Mouse (Mus musculus): ENCODE results near the gene C130026I21Rik.
"Not testable (repeated sequence)": the region's sequence is repeated elsewhere in the genome, so short reads cannot be mapped to it uniquely, and the experiment has no call there.

Gene C130026I21Rik

GRCm38 (mm10) chr1:85270466-85270865 lies at the start of gene C130026I21Rik:
Gene C130026I21Rik (minus strand): TSS chr1:85270566.
- DNase-seq, result not testable (repeated sequence)

GRCm38 (mm10) chr1:85287063-85287462 lies 16.7 kb upstream of the C130026I21Rik start:
- DNase-seq, result peak; percentile 5

GRCm38 (mm10) chr1:85276421-85276820 lies 6.1 kb upstream of the C130026I21Rik start:
- DNase-seq, result not testable (repeated sequence)

GRCm38 (mm10) chr1:85258634-85259033 lies 11.7 kb downstream of the C130026I21Rik start:
- DNase-seq, result peak; percentile 23

GRCm38 (mm10) chr1:85255217-85255616 lies 15.1 kb downstream of the C130026I21Rik start:
- DNase-seq, result not testable (repeated sequence)

GRCm38 (mm10) chr1:85251211-85251610 lies 19.2 kb downstream of the C130026I21Rik start:
- DNase-seq, result not testable (repeated sequence)

- DNase-seq, result peak; percentile 9
These were observed 21.4 kb downstream of the C130026I21Rik start for GRCm38 (mm10) chr1:85248985-85249384.

GRCm38 (mm10) chr1:85246776-85247460 lies 23.4 kb downstream of the C130026I21Rik start:
- DNase-seq, result peak; percentile 10

GRCm38 (mm10) chr1:85246266-85246665 lies 24.1 kb downstream of the C130026I21Rik start:
- DNase-seq, result peak; percentile 8

- DNase-seq, result not testable (repeated sequence)
These were observed 25.4 kb downstream of the C130026I21Rik start for GRCm38 (mm10) chr1:85244941-85245340.

GRCm38 (mm10) chr1:85243023-85243422 lies 27.3 kb downstream of the C130026I21Rik start:
- not testable (repeated sequence) for DNase-seq

- not testable (repeated sequence) for DNase-seq
These were observed 31.2 kb downstream of the C130026I21Rik start for GRCm38 (mm10) chr1:85239018-85239775.

- not testable (repeated sequence) for DNase-seq
These were observed 63.8 kb downstream of the C130026I21Rik start for GRCm38 (mm10) chr1:85206531-85206930.

- DNase-seq, result not testable (repeated sequence)
These were observed 70.8 kb downstream of the C130026I21Rik start for GRCm38 (mm10) chr1:85199523-85199922.

GRCm38 (mm10) chr1:85198647-85199350 lies 71.6 kb downstream of the C130026I21Rik start:
- DNase-seq, result not testable (repeated sequence)

- not testable (repeated sequence) for DNase-seq
These were observed 73.6 kb downstream of the C130026I21Rik start for GRCm38 (mm10) chr1:85196732-85197131.

- DNase-seq, result not testable (repeated sequence)
These were observed 76.6 kb downstream of the C130026I21Rik start for GRCm38 (mm10) chr1:85193761-85194160.

GRCm38 (mm10) chr1:85181981-85182380 lies 88.4 kb downstream of the C130026I21Rik start:
- not testable (repeated sequence) for DNase-seq

- not testable (repeated sequence) for DNase-seq
These were observed 91.4 kb downstream of the C130026I21Rik start for GRCm38 (mm10) chr1:85178971-85179370.

GRCm38 (mm10) chr1:85162841-85163240 lies 107.5 kb downstream of the C130026I21Rik start:
- DNase-seq, result not testable (repeated sequence)

- DNase-seq, result not testable (repeated sequence)
These were observed 115.2 kb downstream of the C130026I21Rik start for GRCm38 (mm10) chr1:85155151-85155550.

- DNase-seq, result not testable (repeated sequence)
These were observed 136.7 kb downstream of the C130026I21Rik start for GRCm38 (mm10) chr1:85133671-85134070.

- not testable (repeated sequence) for DNase-seq
These were observed 148.5 kb downstream of the C130026I21Rik start for GRCm38 (mm10) chr1:85121841-85122240.

All from kidney, postnatal 14 days (tissue).